Mouse (Mus musculus) CH12.LX (cell line): ENCODE measurements at regions not wholly inside any gene's neighbourhood (a gene's known extent, or its start where the extent isn't known, plus 50 kb on each side); places are given as distances from the start of the nearest gene placed in this dataset.

Experiments
- DNase-seq: peaks from one replicate; pipeline ENCODE4 v3.0.0-alpha.2; 2013; ENCODE audit errors: extremely low read depth
- H3K27ac ChIP-seq: 2 replicates; pipeline ENCODE4 v1.5.1; 2012; ENCODE audit warnings: low read depth, mild to moderate bottlenecking, control low read depth, moderate library complexity; ENCODE audit not compliant: insufficient read depth
- H3K27me3 ChIP-seq: replicated peaks from 2 replicates; pipeline ENCODE3; 2012; ENCODE audit warnings: inconsistent platforms
- H3K36me3 ChIP-seq, 2 experiments: replicated peaks in 1 of 2; 2 replicates each; pipeline versions ENCODE3 to v1.6.1; 2012; ENCODE audit warnings: inconsistent platforms in 1 of 2, low read length in 1 of 2, mild to moderate bottlenecking in 1 of 2, mixed read lengths in 1 of 2, moderate library complexity in 1 of 2; ENCODE audit not compliant: control insufficient read depth in 1 of 2, insufficient read depth in 1 of 2
- H3K4me1 ChIP-seq, 2 experiments: 2 replicates each; pipeline ENCODE4 v1.6.1; 2012; ENCODE audit warnings: inconsistent platforms in 1 of 2, moderate library complexity in 1 of 2; ENCODE audit not compliant: insufficient read depth in 2 of 2, control insufficient read depth in 1 of 2
- H3K4me2 ChIP-seq: 2 replicates; pipeline ENCODE4 v1.6.1; 2012; ENCODE audit warnings: low read depth, mild to moderate bottlenecking, control low read depth; ENCODE audit not compliant: poor library complexity, insufficient read depth, severe bottlenecking
- H3K4me3 ChIP-seq, 3 experiments: fragments of 150-350 bp in 1 of 3; sonication (generic) in 1 of 3; replicated peaks in 1 of 3; 2 replicates each; pipeline versions ENCODE3 to v1.5.1; 2011 to 2012; ENCODE audit warnings: low read depth in 2 of 3, low read length in 2 of 3, mild to moderate bottlenecking in 2 of 3, moderate library complexity in 2 of 3, control low read depth in 1 of 3, improper control_type of control experiment in 1 of 3, inconsistent platforms in 1 of 3, mixed read lengths in 1 of 3; ENCODE audit not compliant: poor library complexity in 1 of 3
- H3K79me2 ChIP-seq: replicated peaks from 2 replicates; pipeline ENCODE4 v1.6.1; 2012; ENCODE audit warnings: mild to moderate bottlenecking, moderate library complexity; ENCODE audit not compliant: control insufficient read depth, poor library complexity, insufficient read depth, severe bottlenecking; ENCODE audit errors: extremely low read depth
- H3K9ac ChIP-seq: 2 replicates; pipeline ENCODE4 v1.6.1; 2012; ENCODE audit warnings: low read depth, mild to moderate bottlenecking, control low read depth, moderate library complexity; ENCODE audit not compliant: insufficient read depth
- H3K9me3 ChIP-seq: replicated peaks from 2 replicates; pipeline ENCODE3; 2012; ENCODE audit warnings: low read length, inconsistent platforms, mixed read lengths
- BHLHE40 ChIP-seq: IDR thresholded peaks from 2 replicates; pipeline ENCODE4 v1.6.1; 2011; ENCODE audit warnings: mild to moderate bottlenecking, low read depth, low read length, improper control_type of control experiment
- CHD1 ChIP-seq: IDR thresholded peaks from 2 replicates; pipeline ENCODE4 v1.6.1; 2012; ENCODE audit warnings: low read depth, low read length, improper control_type of control experiment, inconsistent platforms
- CTCF ChIP-seq, 2 experiments: IDR thresholded peaks in 1 of 2; conservative IDR thresholded peaks in 1 of 2; 2 replicates each; pipeline ENCODE4 v1.5.1; 2011 to 2012; ENCODE audit warnings: low read depth in 2 of 2, low read length in 2 of 2, improper control_type of control experiment in 1 of 2, inconsistent platforms in 1 of 2, mild to moderate bottlenecking in 1 of 2, moderate library complexity in 1 of 2
- ELF1 ChIP-seq: IDR thresholded peaks from 2 replicates; pipeline ENCODE4 v1.6.1; 2014; ENCODE audit warnings: low read depth, mild to moderate bottlenecking, inconsistent platforms, low read length, improper control_type of control experiment
- EP300 ChIP-seq: IDR thresholded peaks from 2 replicates; pipeline ENCODE4 v1.6.1; 2011; ENCODE audit warnings: low read length, improper control_type of control experiment
- ETS1 ChIP-seq: conservative IDR thresholded peaks from 2 replicates; pipeline ENCODE4 v1.6.1; 2012; ENCODE audit warnings: low read depth, mild to moderate bottlenecking, inconsistent platforms, low read length, improper control_type of control experiment, moderate library complexity
- GABPA ChIP-seq: IDR thresholded peaks from 2 replicates; pipeline ENCODE4 v1.6.1; 2012; ENCODE audit warnings: low read depth, low read length, improper control_type of control experiment, inconsistent platforms; ENCODE audit not compliant: insufficient replicate concordance
- HCFC1 ChIP-seq: IDR thresholded peaks from 2 replicates; pipeline ENCODE4 v1.6.1; 2012; ENCODE audit warnings: low read depth, mild to moderate bottlenecking, inconsistent platforms, low read length, improper control_type of control experiment
- JUN ChIP-seq: IDR thresholded peaks from 2 replicates; pipeline ENCODE4 v1.6.1; 2011; ENCODE audit warnings: low read depth, mild to moderate bottlenecking, low read length, improper control_type of control experiment, moderate library complexity; ENCODE audit not compliant: insufficient read depth
- JUND ChIP-seq: conservative IDR thresholded peaks from 2 replicates; pipeline ENCODE4 v1.6.1; 2011; ENCODE audit warnings: low read depth, low read length, improper control_type of control experiment
- MAFK ChIP-seq: IDR thresholded peaks from 2 replicates; pipeline ENCODE4 v1.6.1; 2011; ENCODE audit warnings: low read length, improper control_type of control experiment; ENCODE audit not compliant: insufficient replicate concordance
- MAZ ChIP-seq: IDR thresholded peaks from 2 replicates; pipeline ENCODE4 v1.6.1; 2012; ENCODE audit warnings: low read depth, mild to moderate bottlenecking, inconsistent platforms, low read length, improper control_type of control experiment, moderate library complexity
- MEF2A ChIP-seq: IDR thresholded peaks from 2 replicates; pipeline ENCODE4 v1.6.1; 2014; ENCODE audit warnings: low read depth, mild to moderate bottlenecking, inconsistent platforms, low read length, improper control_type of control experiment, borderline replicate concordance
- MYC ChIP-seq: IDR thresholded peaks from 2 replicates; pipeline ENCODE4 v1.6.1; 2011; ENCODE audit warnings: low read depth, mild to moderate bottlenecking, improper control_type of control experiment, low read length
- NRF1 ChIP-seq: IDR thresholded peaks from 2 replicates; pipeline ENCODE4 v1.6.1; 2014; ENCODE audit warnings: low read depth, mild to moderate bottlenecking, inconsistent platforms, low read length, improper control_type of control experiment, moderate library complexity
- PAX5 ChIP-seq: IDR thresholded peaks from 2 replicates; pipeline ENCODE4 v1.6.1; 2012; ENCODE audit warnings: low read length, inconsistent platforms, mixed read lengths
- POLR2AphosphoS2 ChIP-seq: IDR thresholded peaks from 2 replicates; pipeline ENCODE4 v1.6.1; 2011; ENCODE audit warnings: low read depth, low read length, improper control_type of control experiment
- RAD21 ChIP-seq: IDR thresholded peaks from 2 replicates; pipeline ENCODE4 v1.6.1; 2011; ENCODE audit warnings: low read depth, mild to moderate bottlenecking, low read length, improper control_type of control experiment, moderate library complexity
- RCOR1 ChIP-seq: conservative IDR thresholded peaks from 2 replicates; pipeline ENCODE4 v1.6.1; 2012; ENCODE audit warnings: low read depth, mild to moderate bottlenecking, inconsistent platforms, low read length, improper control_type of control experiment
- SIN3A ChIP-seq: IDR thresholded peaks from 2 replicates; pipeline ENCODE4 v1.6.1; 2012; ENCODE audit warnings: low read length, improper control_type of control experiment, inconsistent platforms
- SMC3 ChIP-seq: IDR thresholded peaks from 2 replicates; pipeline ENCODE4 v1.6.1; 2011; ENCODE audit warnings: low read depth, low read length, improper control_type of control experiment
- TBP ChIP-seq: conservative IDR thresholded peaks from 2 replicates; pipeline ENCODE4 v1.6.1; 2011; ENCODE audit warnings: low read depth, low read length, improper control_type of control experiment
- USF1 ChIP-seq: IDR thresholded peaks from 2 replicates; pipeline ENCODE4 v1.6.1; 2014; ENCODE audit warnings: low read depth, mild to moderate bottlenecking, inconsistent platforms, low read length, improper control_type of control experiment
- ZKSCAN1 ChIP-seq: IDR thresholded peaks from 2 replicates; pipeline ENCODE4 v1.6.1; 2012; ENCODE audit warnings: low read depth, inconsistent platforms, low read length, improper control_type of control experiment, borderline replicate concordance
- ZMIZ1 ChIP-seq: IDR thresholded peaks from 2 replicates; pipeline ENCODE4 v1.6.1; 2012; ENCODE audit warnings: low read depth, mild to moderate bottlenecking, inconsistent platforms, low read length, improper control_type of control experiment
- ZNF384 ChIP-seq: IDR thresholded peaks from 2 replicates; pipeline ENCODE4 v1.6.1; 2012; ENCODE audit warnings: low read depth, low read length, improper control_type of control experiment, inconsistent platforms
- dilution Hi-C: fragments of 300-500 bp; cut with MboI; formaldehyde crosslinking; loops from 2 replicates; pipeline ENCODE4 v1.14.3; 2020; ENCODE audit warnings: low sequenced_read_pairs; ENCODE audit not compliant: extremely low pct_unique_long_range_greater_than_20kb, extremely low pct_ligation_motif_present
- in situ Hi-C: fragments of 300-500 bp; cut with MboI; formaldehyde crosslinking; loops from 3 replicates; pipeline ENCODE4 v1.14.3; 2019; ENCODE audit warnings: low sequenced_read_pairs, low pct_ligation_motif_present, low pct_unique_long_range_greater_than_20kb, mixed read lengths

- no peak overlapping the region for H3K27ac ChIP-seq
- H3K9ac ChIP-seq: no peak overlapping the region
- no peak overlapping the region for H3K4me3 ChIP-seq
- no peak overlapping the region for H3K4me2 ChIP-seq
- H3K27me3 ChIP-seq: no peaks in the 10 kb centered on the region
- H3K4me1 ChIP-seq: no peaks in the 10 kb centered on the region
- H3K9me3 ChIP-seq: no peaks in the 10 kb centered on the region
- TF ChIP-seq ETS1 (no peak), MEF2A (no peak), POLR2AphosphoS2 (no peak), ZMIZ1 (no peak), MAFK (no peak), CTCF (conservative IDR thresholded peaks at IDR 0.05 in 1 of 2, IDR thresholded peaks at IDR 0.05 in 1 of 2; ENCODE audit: low read depth in 2 of 2, low read length in 2 of 2) (no peak), RAD21 (no peak), HCFC1 (no peak), USF1 (no peak), NRF1 (no peak), EP300 (no peak), JUN (no peak), ELF1 (no peak)
- in situ Hi-C loops (no loop called here), dilution Hi-C loops (no loop called here)
- DNase-seq: no peak
- no peaks in the 10 kb centered on the region for H3K36me3 ChIP-seq
- H3K79me2 ChIP-seq: no peaks in the 10 kb centered on the region
Observed at GRCm38 (mm10) chr12:64701066-64701465, 216.6 kb upstream of the Gm527 start.

DNA sequence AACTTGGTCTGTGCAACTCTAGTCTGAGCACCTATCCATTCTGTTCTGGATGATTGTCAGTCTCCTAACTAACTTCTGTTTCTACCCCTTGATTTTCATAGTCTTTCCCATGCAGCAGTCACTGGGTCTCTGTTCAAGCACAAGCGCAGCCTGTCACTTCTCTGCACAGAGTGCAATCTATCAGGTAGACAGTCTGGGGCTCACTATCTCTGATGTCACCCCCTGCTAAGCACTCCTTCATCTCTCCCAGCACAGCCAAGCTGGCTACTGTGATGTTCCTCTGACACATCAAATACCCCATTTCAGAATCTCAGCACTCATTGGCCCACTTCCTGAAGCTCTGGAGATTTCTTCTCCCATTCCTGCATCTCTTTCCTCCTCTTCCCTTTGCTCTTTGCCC, 220.9 kb upstream of the Fscb start:
- Histone ChIP-seq H3K27me3 (no peaks in the 10 kb centered on the region), H3K4me2 (no peak overlapping the region), H3K9ac (no peak overlapping the region), H3K4me1 (no peaks in the 10 kb centered on the region), H3K27ac (no peak overlapping the region), H3K4me3 (no peak overlapping the region), H3K9me3 (no peaks in the 10 kb centered on the region)
- in situ Hi-C loops (no loop called here), dilution Hi-C loops (no loop called here)
- no peak for TF ChIP-seq MEF2A
- TF ChIP-seq ZMIZ1: no peak
- TF ChIP-seq JUN: no peak
- no peak for TF ChIP-seq GABPA
- TF ChIP-seq TBP: no peak
- TF ChIP-seq MAFK: no peak
- TF ChIP-seq USF1: no peak
- TF ChIP-seq CHD1: no peak
- no peak for TF ChIP-seq RCOR1
- no peak for TF ChIP-seq SIN3A
- TF ChIP-seq SMC3: no peak
- no peak for TF ChIP-seq MAZ
- TF ChIP-seq ZKSCAN1: no peak
- no peak for TF ChIP-seq ZNF384
- no peak for TF ChIP-seq JUND
- TF ChIP-seq PAX5: no peak
- no peak for TF ChIP-seq MYC
- no peak for TF ChIP-seq BHLHE40
- TF ChIP-seq, all 38 proteins: peak for 0
- no peak for DNase-seq
- H3K79me2 ChIP-seq: no peaks in the 10 kb centered on the region
- H3K36me3 ChIP-seq: no peaks in the 10 kb centered on the region
